9 mouse cellular contexts compared by ENCODE assay signal in genomic region chr6:52861928-52862327, GRCm38 (mm10).
DNase-seq lines count a peak whose midpoint lies in the region; ATAC-seq lines count a peak whose summit lies in the region.
"Had no signal": no experiment of that assay in that cellular context is flagged by ENCODE, and none has a peak within 500 bp of the region (broad histone marks: within the 10 kb centered on the region; RNA-seq: fewer than 3 reads in every experiment).

No protein-coding gene starts in this region.

- H3K4me2 ChIP-seq in hindbrain, embryonic 11.5 days (replicated peaks; ENCODE audit: low read depth, low read length) = no peak overlapping the region
- no peak overlapping the region for H3K4me2 ChIP-seq in hindbrain, embryonic 13.5 days
- no peak overlapping the region for H3K4me2 ChIP-seq in limb, embryonic 12.5 days

- no peaks in the 10 kb centered on the region for H3K36me3 ChIP-seq in hindbrain, embryonic 11.5 days (ENCODE audit: control insufficient read depth, insufficient read depth, low read length)
- H3K36me3 ChIP-seq in hindbrain, embryonic 13.5 days = no peaks in the 10 kb centered on the region
- H3K36me3 ChIP-seq in limb, embryonic 12.5 days = no peaks in the 10 kb centered on the region

- 45% methylated on average over 7 of the region's 7 CpGs for WGBS in hindbrain, embryonic 11.5 days
- 27% methylated on average over 7 of the region's 7 CpGs for WGBS in hindbrain, embryonic 13.5 days
- 11% methylated on average over 7 of the region's 7 CpGs for WGBS in limb, embryonic 12.5 days

- H3K9me3 ChIP-seq in hindbrain, embryonic 11.5 days (ENCODE audit: control insufficient read depth, low read length) = no peaks in the 10 kb centered on the region
- H3K9me3 ChIP-seq in hindbrain, embryonic 13.5 days = no peaks in the 10 kb centered on the region
- H3K9me3 ChIP-seq in limb, embryonic 12.5 days = no peaks in the 10 kb centered on the region

- ATAC-seq in hindbrain, embryonic 11.5 days (ENCODE audit: low FRiP score) = no peak
- ATAC-seq in hindbrain, embryonic 13.5 days (ENCODE audit: low FRiP score) = no peak
- peak; percentile 66; the same call in 1 of the 2 replicates for ATAC-seq in limb, embryonic 12.5 days (ENCODE audit: insufficient number of reproducible peaks, insufficient read depth, low FRiP score, low TSS enrichment, low read depth)

- H3K4me3 ChIP-seq in hindbrain, embryonic 11.5 days (ENCODE audit: low read depth, low read length) = no peak overlapping the region
- H3K4me3 ChIP-seq in hindbrain, embryonic 13.5 days = no peak overlapping the region
- H3K4me3 ChIP-seq in limb, embryonic 12.5 days (replicated peaks) = no peak overlapping the region

- DNase-seq in hindbrain, embryonic 11.5 days (ENCODE audit: low spot score) = peak; percentile 38
- peak; percentile 70 for DNase-seq in embryo, embryonic 10 days (ENCODE audit: low spot score)
- peak; percentile 75 for DNase-seq in heart, adult 8-10 months (ENCODE audit: low spot score)
- DNase-seq in left cerebral cortex, adult 11 months (ENCODE audit: low spot score) = no peak
- no peak for DNase-seq in left cerebral cortex, adult 8-10 months (ENCODE audit: low spot score in 2 of 2)
- no peak for DNase-seq in spleen, postnatal 10 days (ENCODE audit: low spot score in 2 of 2)

- H3K9ac ChIP-seq in hindbrain, embryonic 11.5 days (ENCODE audit: low read depth, low read length) = no peak overlapping the region
- no peak overlapping the region for H3K9ac ChIP-seq in hindbrain, embryonic 13.5 days
- no peak overlapping the region for H3K9ac ChIP-seq in limb, embryonic 12.5 days (replicated peaks)

- no peaks in the 10 kb centered on the region for H3K27me3 ChIP-seq in hindbrain, embryonic 11.5 days (ENCODE audit: control insufficient read depth, insufficient read depth, low read length)
- no peaks in the 10 kb centered on the region for H3K27me3 ChIP-seq in hindbrain, embryonic 13.5 days
- H3K27me3 ChIP-seq in limb, embryonic 12.5 days = 0 out of 2 replicates have a peak, but pooled peaks cover 3% of the 10 kb centered on the region
- H3K27me3 ChIP-seq: CH12.LX had no signal

- H3K27ac ChIP-seq in hindbrain, embryonic 11.5 days (ENCODE audit: low read depth, low read length) = no peak overlapping the region
- H3K27ac ChIP-seq in hindbrain, embryonic 13.5 days = no peak overlapping the region
- H3K27ac ChIP-seq in limb, embryonic 12.5 days = peak overlapping the region; percentile 77

- peaks cover 5% of the 10 kb centered on the region for H3K4me1 ChIP-seq in hindbrain, embryonic 11.5 days (replicated peaks; ENCODE audit: control insufficient read depth, insufficient read depth, low read length)
- H3K4me1 ChIP-seq in hindbrain, embryonic 13.5 days (replicated peaks) = peaks cover 58% of the 10 kb centered on the region
- peaks cover 86% of the 10 kb centered on the region for H3K4me1 ChIP-seq in limb, embryonic 12.5 days (replicated peaks)

Comparison
In these comparisons a context has a peak if more than half of its experiments do, and no peak if none do; other contexts are left out.
1. DNase-seq: peak in hindbrain, embryonic 11.5 days (single experiment), embryo, embryonic 10 days (single experiment) and heart, adult 8-10 months (single experiment); none in left cerebral cortex, adult 11 months (single experiment), left cerebral cortex, adult 8-10 months (0 of 2) and spleen, postnatal 10 days (0 of 2).